Comparison of ENCODE assay signal across 27 mouse cellular contexts in the genomic region with DNA sequence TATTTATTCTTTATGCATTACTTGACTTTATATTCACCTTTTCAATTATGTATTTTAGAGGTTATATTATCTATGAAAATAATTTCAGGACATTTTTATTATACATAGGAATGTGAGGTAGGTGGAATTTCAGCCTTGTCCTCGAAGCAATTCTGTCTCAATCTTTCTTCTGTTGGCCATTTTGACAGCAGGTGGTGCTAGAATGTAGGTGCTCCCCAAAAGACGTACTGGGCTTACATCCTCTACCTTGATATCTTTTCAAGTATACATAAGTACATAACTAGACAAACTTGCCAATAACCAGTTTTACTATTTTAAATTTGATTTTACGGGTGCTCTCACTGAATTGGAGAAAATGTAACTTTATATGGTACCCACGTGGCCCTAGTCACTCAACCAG. TPM values are rescaled to one million over a fixed set of nuclear protein-coding genes. Genes with fewer than 3 reads are reported as not detected.
A peak's percentile ranks its signal among the peaks of the same experiment; 100 is the strongest.
DNase-seq lines count a peak whose midpoint lies in the region; ATAC-seq and TF ChIP-seq lines count a peak whose summit lies in the region.
"Had no signal": no experiment of that assay in that cellular context is flagged by ENCODE, and none has a peak within 500 bp of the region (broad histone marks: within the 10 kb centered on the region; RNA-seq: fewer than 3 reads in every experiment).

No protein-coding gene starts in this region.

- H3K27ac ChIP-seq in kidney, adult 2 months (ENCODE audit: insufficient read depth, low read depth, low read length) = no peak overlapping the region
- H3K27ac ChIP-seq in kidney, embryonic 16.5 days (ENCODE audit: low read length) = no peak overlapping the region
- H3K27ac ChIP-seq in liver, embryonic 14.5 days = no peak overlapping the region
- no peak overlapping the region for H3K27ac ChIP-seq in liver, embryonic 11.5 days (ENCODE audit: low read depth, low read length)
- H3K27ac ChIP-seq in MEL (ENCODE audit: control insufficient read depth, low read depth, low read length) = no peak overlapping the region
- H3K27ac ChIP-seq: forebrain, embryonic 10.5 days; heart, embryonic 15.5 days; hindbrain, embryonic 15.5 days; limb, embryonic 13.5 days; midbrain, embryonic 15.5 days; neural tube, embryonic 13.5 days had no signal

- H3K4me2 ChIP-seq in kidney, embryonic 16.5 days (replicated peaks; ENCODE audit: low read depth, low read length) = no peak overlapping the region
- H3K4me2 ChIP-seq in liver, embryonic 14.5 days (ENCODE audit: low read depth) = no peak overlapping the region
- H3K4me2 ChIP-seq in liver, embryonic 11.5 days = no peak overlapping the region
- H3K4me2 ChIP-seq: heart, embryonic 15.5 days; hindbrain, embryonic 15.5 days; limb, embryonic 13.5 days; midbrain, embryonic 15.5 days; neural tube, embryonic 13.5 days had no signal

- no peak for TF ChIP-seq EP300 in liver, embryonic 14.5 days (IDR thresholded peaks at IDR 0.05; ENCODE audit: low read depth)
- no peak for TF ChIP-seq EP300 in MEL (IDR thresholded peaks at IDR 0.05; ENCODE audit: low read depth in 1 of 2, low read length in 2 of 2)

- WGBS in kidney, adult 2 months = 59% methylated on average over 4 of the region's 4 CpGs
- WGBS in kidney, embryonic 16.5 days = 84% methylated on average over 4 of the region's 4 CpGs
- 56% methylated on average over 4 of the region's 4 CpGs for WGBS in liver, embryonic 14.5 days (ENCODE audit: insufficient replicate concordance)
- 77% methylated on average over 4 of the region's 4 CpGs for WGBS in liver, embryonic 11.5 days

- no peak for TF ChIP-seq POLR2A in kidney, adult 2 months (IDR thresholded peaks at IDR 0.05; ENCODE audit: low read depth, low read length)
- no peak for TF ChIP-seq POLR2A in MEL (IDR thresholded peaks at IDR 0.05; ENCODE audit: control insufficient read depth in 1 of 2, insufficient read depth in 1 of 2, low read depth in 1 of 2, low read length in 2 of 2, poor library complexity in 1 of 2)

- TF ChIP-seq RAD21 in MEL (IDR thresholded peaks at IDR 0.05; ENCODE audit: low read depth, low read length) = peak; percentile 15

- 0 out of 2 replicates have a peak, but pooled peaks cover 2% of the 10 kb centered on the region for H3K4me1 ChIP-seq in kidney, adult 2 months (ENCODE audit: control insufficient read depth, insufficient read depth, low read length)
- no peaks in the 10 kb centered on the region for H3K4me1 ChIP-seq in kidney, embryonic 16.5 days (ENCODE audit: insufficient read depth, low read length)
- no peaks in the 10 kb centered on the region for H3K4me1 ChIP-seq in liver, embryonic 14.5 days (replicated peaks; ENCODE audit: control insufficient read depth in 2 of 2, insufficient read depth in 2 of 2, low read length in 1 of 2)
- H3K4me1 ChIP-seq in liver, embryonic 11.5 days (replicated peaks; ENCODE audit: control insufficient read depth, insufficient read depth, low read length) = no peaks in the 10 kb centered on the region
- H3K4me1 ChIP-seq in MEL (ENCODE audit: control insufficient read depth in 1 of 2, insufficient read depth in 2 of 2, low read length in 2 of 2) = no peaks in the 10 kb centered on the region
- H3K4me1 ChIP-seq: forebrain, embryonic 10.5 days; heart, embryonic 15.5 days; hindbrain, embryonic 15.5 days; limb, embryonic 13.5 days; midbrain, embryonic 15.5 days; neural tube, embryonic 13.5 days had no signal

- H3K9ac ChIP-seq in kidney, embryonic 16.5 days (replicated peaks; ENCODE audit: low read length) = no peak overlapping the region
- no peak overlapping the region for H3K9ac ChIP-seq in liver, embryonic 14.5 days (replicated peaks)
- H3K9ac ChIP-seq in liver, embryonic 11.5 days (ENCODE audit: low read depth, low read length) = no peak overlapping the region
- no peak overlapping the region for H3K9ac ChIP-seq in MEL (ENCODE audit: control insufficient read depth, low read depth, low read length, poor library complexity, severe bottlenecking)
- H3K9ac ChIP-seq: heart, embryonic 15.5 days; hindbrain, embryonic 15.5 days; limb, embryonic 13.5 days; midbrain, embryonic 15.5 days; neural tube, embryonic 13.5 days had no signal

- no peaks in the 10 kb centered on the region for H3K27me3 ChIP-seq in kidney, adult 2 months (replicated peaks; ENCODE audit: control insufficient read depth, insufficient read depth, low read length)
- H3K27me3 ChIP-seq in kidney, embryonic 16.5 days (ENCODE audit: insufficient read depth, low read length) = no peaks in the 10 kb centered on the region
- no peaks in the 10 kb centered on the region for H3K27me3 ChIP-seq in liver, embryonic 14.5 days (ENCODE audit: control insufficient read depth, insufficient read depth, low read length)
- H3K27me3 ChIP-seq in liver, embryonic 11.5 days (replicated peaks; ENCODE audit: control insufficient read depth, insufficient read depth, low read length) = no peaks in the 10 kb centered on the region
- H3K27me3 ChIP-seq in MEL (ENCODE audit: control insufficient read depth in 1 of 2, insufficient read depth in 2 of 2, low read length in 2 of 2) = peaks cover 0 to 4% of the 10 kb centered on the region in 2 experiments; a peak in 3 of 4 replicates
- H3K27me3 ChIP-seq: heart, embryonic 15.5 days; hindbrain, embryonic 15.5 days; limb, embryonic 13.5 days; midbrain, embryonic 15.5 days; neural tube, embryonic 13.5 days had no signal

- H3K79me2 ChIP-seq in MEL (ENCODE audit: control insufficient read depth, insufficient read depth, low read length, poor library complexity) = no peaks in the 10 kb centered on the region

- ATAC-seq in kidney, embryonic 16.5 days (ENCODE audit: low FRiP score, low TSS enrichment) = no peak
- no peak for ATAC-seq in liver, embryonic 14.5 days (ENCODE audit: insufficient read depth)
- no peak for ATAC-seq in liver, embryonic 11.5 days (replicated peaks; ENCODE audit: low FRiP score)
- ATAC-seq: forebrain, embryonic 16.5 days; midbrain, embryonic 15.5 days had no signal

- H3K4me3 ChIP-seq in kidney, adult 2 months (ENCODE audit: insufficient read depth, low read depth, low read length) = no peak overlapping the region
- H3K4me3 ChIP-seq in kidney, embryonic 16.5 days (ENCODE audit: low read length) = no peak overlapping the region
- H3K4me3 ChIP-seq in liver, embryonic 14.5 days (ENCODE audit: insufficient read depth in 1 of 2, low read depth in 2 of 2, low read length in 2 of 2) = no peak overlapping the region
- H3K4me3 ChIP-seq in liver, embryonic 11.5 days (ENCODE audit: low read depth, low read length) = no peak overlapping the region
- H3K4me3 ChIP-seq in MEL (ENCODE audit: control insufficient read depth in 1 of 2, insufficient read depth in 1 of 2, low read depth in 2 of 2, low read length in 2 of 2) = no peak overlapping the region
- H3K4me3 ChIP-seq: forebrain, embryonic 10.5 days; heart, embryonic 15.5 days; hindbrain, embryonic 15.5 days; limb, embryonic 13.5 days; midbrain, embryonic 15.5 days; myocyte; neural tube, embryonic 13.5 days had no signal

- DNase-seq in kidney, adult 2 months = peak; percentile 37
- DNase-seq in liver, embryonic 14.5 days (ENCODE audit: low read depth in 3 of 3, low spot score in 3 of 3) = no peak
- DNase-seq in liver, embryonic 11.5 days (ENCODE audit: low spot score) = no peak
- no peak for DNase-seq in MEL (ENCODE audit: low read depth, low spot score)
- DNase-seq in brain, adult 2 months (ENCODE audit: low read depth, low spot score) = peak; percentile 14
- no peak for DNase-seq in cerebellum, adult 11 months
- DNase-seq: adrenal gland, adult 2 months; cerebellum, adult 18-20 months; cerebellum, postnatal 14 days; gastrocnemius, postnatal 14 days; kidney, postnatal 10 days; layer of hippocampus, postnatal 36 days; lung, adult 2 months; lung, postnatal 4 days; thymus, postnatal 25 days had no signal

- H3K36me3 ChIP-seq in kidney, adult 2 months (ENCODE audit: control insufficient read depth, insufficient read depth, low read length) = no peaks in the 10 kb centered on the region
- no peaks in the 10 kb centered on the region for H3K36me3 ChIP-seq in kidney, embryonic 16.5 days (ENCODE audit: insufficient read depth, low read length)
- H3K36me3 ChIP-seq in liver, embryonic 14.5 days (replicated peaks; ENCODE audit: control insufficient read depth, insufficient read depth, low read depth) = no peaks in the 10 kb centered on the region
- H3K36me3 ChIP-seq in liver, embryonic 11.5 days (ENCODE audit: control insufficient read depth, insufficient read depth, low read length) = no peaks in the 10 kb centered on the region
- H3K36me3 ChIP-seq in MEL (ENCODE audit: control insufficient read depth in 1 of 2, insufficient read depth in 2 of 2, low read length in 2 of 2) = no peaks in the 10 kb centered on the region
- H3K36me3 ChIP-seq: forebrain, embryonic 10.5 days; heart, embryonic 15.5 days; hindbrain, embryonic 15.5 days; limb, embryonic 13.5 days; midbrain, embryonic 15.5 days; neural tube, embryonic 13.5 days had no signal

- 0 out of 2 replicates have a peak, but pooled peaks have one; percentile 12 for TF ChIP-seq CTCF in kidney, adult 2 months (conservative IDR thresholded peaks at IDR 0.05; ENCODE audit: insufficient read depth, insufficient read length, low read depth, low read length)
- peak; percentile 5; the same call in 1 of the 2 replicates for TF ChIP-seq CTCF in liver, embryonic 14.5 days (IDR thresholded peaks at IDR 0.05; ENCODE audit: low read depth)
- no peak; a peak in 1 of 6 replicates for TF ChIP-seq CTCF in MEL (IDR thresholded peaks at IDR 0.05 in 2 of 3, conservative IDR thresholded peaks at IDR 0.05 in 1 of 3; ENCODE audit: control insufficient read depth in 1 of 3, insufficient read depth in 1 of 3, low read depth in 2 of 3, low read length in 3 of 3, poor library complexity in 1 of 3, severe bottlenecking in 1 of 3)

- H3K9me3 ChIP-seq in kidney, embryonic 16.5 days (ENCODE audit: low read length) = no peaks in the 10 kb centered on the region
- no peaks in the 10 kb centered on the region for H3K9me3 ChIP-seq in liver, embryonic 14.5 days (ENCODE audit: control insufficient read depth, low read length)
- no peaks in the 10 kb centered on the region for H3K9me3 ChIP-seq in liver, embryonic 11.5 days (ENCODE audit: control insufficient read depth, low read length)
- H3K9me3 ChIP-seq in MEL (replicated peaks; ENCODE audit: insufficient read depth, low read length) = no peaks in the 10 kb centered on the region
- H3K9me3 ChIP-seq: forebrain, embryonic 10.5 days; heart, embryonic 15.5 days; hindbrain, embryonic 15.5 days; limb, embryonic 13.5 days; midbrain, embryonic 15.5 days; neural tube, embryonic 13.5 days had no signal

TF ChIP-seq in MEL, 35 proteins besides CTCF, POLR2A, EP300 and RAD21 (continues in another document):
- TF ChIP-seq JUND (IDR thresholded peaks at IDR 0.05; ENCODE audit: low read depth, low read length) = no peak

RNA-seq across cellular contexts. Expression of gene Klhl31, which starts 48.6 kb away (rescaled TPM):
- polyA plus RNA-seq in kidney, adult 2 months (2012; rRNA removed) = 0.04 and 0.99 TPM in 2 replicates
- 0.92 and 0.98 TPM in 2 replicates for polyA plus RNA-seq in kidney, embryonic 16.5 days (2015; fragmentation: Nextera tagmentation; extraction: Ambion mirVana)
- under 0.01 and 0.01 TPM in 2 replicates for polyA plus RNA-seq in liver, embryonic 14.5 days (2012; rRNA removed)
- polyA plus RNA-seq in liver, embryonic 14.5 days (2014; fragmentation: Nextera tagmentation; extraction: Ambion mirVana) = not detected in 2 replicates
- polyA plus RNA-seq in liver, embryonic 11.5 days (2014; fragmentation: Nextera tagmentation; extraction: Ambion mirVana) = 0.38 and 0.49 TPM in 2 replicates
- total RNA-seq in MEL (2012; rRNA removed) = not detected in 2 replicates
- not detected for polyA plus RNA-seq in MEL (2012; ENCODE audit: insufficient read depth in 1 of 2, insufficient read length in 2 of 2, low read depth in 1 of 2, low replicate concordance in 2 of 2, missing spikeins in 1 of 2)
- total RNA-seq: hematopoietic stem cell, adult 5-6 weeks; layer of hippocampus, adult 18-20 months; megakaryocyte-erythroid progenitor cell, adult 5-6 weeks had no signal
- polyA plus RNA-seq: adrenal gland, adult 2 months had no signal

Comparison
In these comparisons a context has a peak if more than half of its experiments do, and no peak if none do; other contexts are left out.
1. DNase-seq: peak in kidney, adult 2 months (single experiment) and brain, adult 2 months (single experiment); none in liver, embryonic 14.5 days (0 of 3), liver, embryonic 11.5 days (single experiment), MEL (single experiment) and cerebellum, adult 11 months (single experiment).
2. CTCF ChIP-seq: peak in kidney, adult 2 months (single experiment) and liver, embryonic 14.5 days (single experiment); none in MEL (0 of 3).